Mouse (Mus musculus): ENCODE data around the gene Ifitm5. TPM values are rescaled to one million over a fixed set of nuclear protein-coding genes. Genes with fewer than 3 reads are reported as not detected.

Ifitm5 gene
- total and polyA plus RNA-seq, 2 experiments from 2014 or later, result 0.87 TPM; not detected in 1

GRCm38 (mm10) chr7:140921225-140921975 lies 28.7 kb downstream of the Ifitm5 start:
- DNase-seq (ENCODE audit: low spot score) (no peak), ATAC-seq (ENCODE audit: insufficient read depth, low read depth) (no peak)
- no peaks in the 10 kb centered on the region for H3K9me3 ChIP-seq (replicated peaks; ENCODE audit: control insufficient read depth, low read length)
- no peak overlapping the region for H3K4me2 ChIP-seq (ENCODE audit: low read depth, low read length)
- no peak overlapping the region for H3K9ac ChIP-seq (replicated peaks; ENCODE audit: low read depth, low read length)
- WGBS, result 24% methylated on average over 22 of the region's 22 CpGs
- H3K27me3 ChIP-seq (ENCODE audit: control insufficient read depth, insufficient read depth, low read length), result peaks cover 78% of the 10 kb centered on the region
- no peak for TF ChIP-seq CTCF (IDR thresholded peaks at IDR 0.05; ENCODE audit: low read depth)
- TF ChIP-seq EP300 (IDR thresholded peaks at IDR 0.05; ENCODE audit: low read depth), result no peak
- no peak overlapping the region for H3K4me3 ChIP-seq (ENCODE audit: low read depth, low read length)
- H3K27ac ChIP-seq (ENCODE audit: low read depth), result no peak overlapping the region
- H3K4me1 ChIP-seq (ENCODE audit: control insufficient read depth, insufficient read depth), result no peaks in the 10 kb centered on the region
- H3K36me3 ChIP-seq (replicated peaks; ENCODE audit: control insufficient read depth, insufficient read depth, low read length), result no peaks in the 10 kb centered on the region

DNA sequence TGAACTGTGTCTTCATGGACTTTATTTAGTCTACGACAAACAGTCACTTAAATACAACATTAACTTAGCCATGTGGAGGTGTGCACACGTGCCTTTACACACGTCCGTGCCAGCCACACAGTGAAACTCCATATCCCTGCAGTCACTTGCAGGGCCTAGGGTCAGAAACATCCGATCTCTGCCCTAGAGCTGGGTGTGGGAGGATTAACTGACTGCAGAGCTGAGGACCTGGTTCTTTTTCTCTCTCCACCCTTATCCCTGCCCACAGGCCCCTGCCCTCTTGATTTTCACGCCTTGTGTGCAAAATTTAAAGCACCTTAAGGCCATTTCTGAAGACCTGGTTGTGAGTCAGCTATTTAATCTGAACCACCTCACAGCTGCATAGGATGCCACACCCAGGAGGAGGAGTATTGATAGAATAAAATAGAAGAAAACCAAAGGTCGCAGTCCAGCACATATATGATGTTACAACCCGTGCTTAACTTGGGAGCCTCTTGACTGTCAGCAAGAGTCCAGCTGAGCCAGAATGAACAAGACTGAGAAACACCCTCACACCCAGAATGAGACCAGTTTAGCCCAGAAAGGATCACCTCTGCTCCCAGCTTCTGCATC lies 29.6 kb downstream of the Ifitm5 start, which contains the start of gene Nlrp6:
Nlrp6 (plus strand) TSS at position 485 of the 612 bp plus-strand sequence.
- H3K27me3 ChIP-seq (ENCODE audit: control insufficient read depth, insufficient read depth, low read length), result peaks cover 72% of the 10 kb centered on the region
- WGBS, result 65% methylated on average over 8 of the region's 8 CpGs

GRCm38 (mm10) chr7:140919911-140920310 lies 30.2 kb downstream of the Ifitm5 start:
- 34% methylated on average over 4 of the region's 4 CpGs for WGBS
- H3K4me2 ChIP-seq (ENCODE audit: low read depth, low read length), result no peak overlapping the region
- no peak overlapping the region for H3K4me3 ChIP-seq (ENCODE audit: low read depth, low read length)
- peaks cover 67% of the 10 kb centered on the region for H3K27me3 ChIP-seq (ENCODE audit: control insufficient read depth, insufficient read depth, low read length)
- H3K9me3 ChIP-seq (replicated peaks; ENCODE audit: control insufficient read depth, low read length), result no peaks in the 10 kb centered on the region
- no peak overlapping the region for H3K9ac ChIP-seq (replicated peaks; ENCODE audit: low read depth, low read length)
- TF ChIP-seq EP300 (IDR thresholded peaks at IDR 0.05; ENCODE audit: low read depth), result no peak
- TF ChIP-seq CTCF (IDR thresholded peaks at IDR 0.05; ENCODE audit: low read depth), result no peak
- DNase-seq (ENCODE audit: low spot score), result no peak
- H3K36me3 ChIP-seq (replicated peaks; ENCODE audit: control insufficient read depth, insufficient read depth, low read length), result no peaks in the 10 kb centered on the region
- no peaks in the 10 kb centered on the region for H3K4me1 ChIP-seq (ENCODE audit: control insufficient read depth, insufficient read depth)
- H3K27ac ChIP-seq (ENCODE audit: low read depth), result no peak overlapping the region
- no peak for ATAC-seq (ENCODE audit: insufficient read depth, low read depth)

More for the DNA sequence above, 29.6 kb downstream of the Ifitm5 start, which contains the start of gene Nlrp6:
- ATAC-seq (ENCODE audit: insufficient read depth, low read depth), result no peak
- no peaks in the 10 kb centered on the region for H3K9me3 ChIP-seq (replicated peaks; ENCODE audit: control insufficient read depth, low read length)
- H3K4me2 ChIP-seq (ENCODE audit: low read depth, low read length), result no peak within 1 kb of the TSS
- no peak within 1 kb of the TSS for H3K4me3 ChIP-seq (ENCODE audit: low read depth, low read length)
- H3K9ac ChIP-seq (replicated peaks; ENCODE audit: low read depth, low read length), result no peak within 1 kb of the TSS
- H3K36me3 ChIP-seq (replicated peaks; ENCODE audit: control insufficient read depth, insufficient read depth, low read length), result no peaks in the 10 kb centered on the region
- no peaks in the 10 kb centered on the region for H3K4me1 ChIP-seq (ENCODE audit: control insufficient read depth, insufficient read depth)
- H3K27ac ChIP-seq (ENCODE audit: low read depth), result no peak within 1 kb of the TSS
- TF ChIP-seq EP300 (IDR thresholded peaks at IDR 0.05; ENCODE audit: low read depth), result no peak
- DNase-seq (ENCODE audit: low spot score), result no peak

GRCm38 (mm10) chr7:140914031-140914690 lies 35.9 kb downstream of the Ifitm5 start:
- Histone ChIP-seq H3K4me1 (ENCODE audit: control insufficient read depth, insufficient read depth) (no peaks in the 10 kb centered on the region), H3K9me3 (replicated peaks; ENCODE audit: control insufficient read depth, low read length) (no peaks in the 10 kb centered on the region), H3K9ac (replicated peaks; ENCODE audit: low read depth, low read length) (no peak overlapping the region), H3K27me3 (ENCODE audit: control insufficient read depth, insufficient read depth, low read length) (peaks cover 12% of the 10 kb centered on the region; the same call in 1 of the 2 replicates), H3K4me2 (ENCODE audit: low read depth, low read length) (no peak overlapping the region), H3K27ac (ENCODE audit: low read depth) (no peak overlapping the region), H3K4me3 (ENCODE audit: low read depth, low read length) (no peak overlapping the region), H3K36me3 (replicated peaks; ENCODE audit: control insufficient read depth, insufficient read depth, low read length) (no peaks in the 10 kb centered on the region)
- ATAC-seq (ENCODE audit: insufficient read depth, low read depth), result no peak
- no peak for TF ChIP-seq EP300 (IDR thresholded peaks at IDR 0.05; ENCODE audit: low read depth)
- no peak for TF ChIP-seq CTCF (IDR thresholded peaks at IDR 0.05; ENCODE audit: low read depth)
- 83% methylated on average over 8 of the region's 8 CpGs for WGBS
- no peak for DNase-seq (ENCODE audit: low spot score)

- Histone ChIP-seq H3K27ac (ENCODE audit: low read depth) (no peak overlapping the region), H3K4me3 (ENCODE audit: low read depth, low read length) (no peak overlapping the region), H3K36me3 (replicated peaks; ENCODE audit: control insufficient read depth, insufficient read depth, low read length) (no peaks in the 10 kb centered on the region), H3K9me3 (replicated peaks; ENCODE audit: control insufficient read depth, low read length) (no peaks in the 10 kb centered on the region), H3K4me2 (ENCODE audit: low read depth, low read length) (no peak overlapping the region), H3K27me3 (ENCODE audit: control insufficient read depth, insufficient read depth, low read length) (0 out of 2 replicates have a peak, but pooled peaks cover 6% of the 10 kb centered on the region), H3K4me1 (ENCODE audit: control insufficient read depth, insufficient read depth) (no peaks in the 10 kb centered on the region), H3K9ac (replicated peaks; ENCODE audit: low read depth, low read length) (no peak overlapping the region)
- ATAC-seq (ENCODE audit: insufficient read depth, low read depth), result no peak
- no peak for DNase-seq (ENCODE audit: low spot score)
- TF ChIP-seq EP300 (IDR thresholded peaks at IDR 0.05; ENCODE audit: low read depth) (no peak), CTCF (IDR thresholded peaks at IDR 0.05; ENCODE audit: low read depth) (no peak)
- WGBS, result 80% methylated on average over 5 of the region's 5 CpGs
These were observed 37.1 kb downstream of the Ifitm5 start for GRCm38 (mm10) chr7:140912846-140913482.

All from heart, postnatal 0 days (tissue).